Mouse (Mus musculus) intestine, embryonic 14.5 days (tissue): Measurements from ENCODE around the gene Catip. TPM values are rescaled to one million over a fixed set of nuclear protein-coding genes. Genes with fewer than 3 reads are reported as not detected.

ENCODE experiments used
- ATAC-seq: fragments of 200-750 bp; cut with Nextera tagmentation; replicated peaks from 2 replicates; pipeline ENCODE4 v1.8.0; 2017; ENCODE audit warnings: low read depth, moderate number of reproducible peaks, moderate TSS enrichment, moderate library complexity; ENCODE audit not compliant: low FRiP score, low TSS enrichment
- DNase-seq: peaks from one replicate; pipeline ENCODE4 v3.0.0-alpha.2; 2018; ENCODE audit warnings: low spot score
- H3K27ac ChIP-seq: fragments of 300-500 bp; sonication (generic); 2 replicates; pipeline ENCODE4 v1.5.1; 2014; ENCODE audit warnings: low read depth, mild to moderate bottlenecking, control low read depth
- H3K27me3 ChIP-seq: fragments of 300-500 bp; sonication (generic); replicated peaks from 2 replicates; pipeline ENCODE4 v1.6.1; 2014; ENCODE audit warnings: low read length, control low read depth; ENCODE audit not compliant: control insufficient read depth, insufficient read depth
- H3K36me3 ChIP-seq: fragments of 300-500 bp; sonication (generic); 2 replicates; pipeline ENCODE4 v1.6.1; 2014; ENCODE audit warnings: low read length, control low read depth; ENCODE audit not compliant: control insufficient read depth, insufficient read depth
- H3K4me1 ChIP-seq: fragments of 300-500 bp; sonication (generic); replicated peaks from 2 replicates; pipeline ENCODE4 v1.6.1; 2014; ENCODE audit warnings: low read length, control low read depth, mixed read lengths; ENCODE audit not compliant: control insufficient read depth, insufficient read depth
- H3K4me2 ChIP-seq: fragments of 300-500 bp; sonication (generic); 2 replicates; pipeline ENCODE4 v1.6.1; 2014; ENCODE audit warnings: low read length
- H3K4me3 ChIP-seq: fragments of 300-500 bp; sonication (generic); 2 replicates; pipeline ENCODE4 v1.5.1; 2014; ENCODE audit warnings: low read depth, low read length, control low read depth, mixed read lengths
- H3K9ac ChIP-seq: fragments of 300-500 bp; sonication (generic); 2 replicates; pipeline ENCODE4 v1.6.1; 2014; ENCODE audit warnings: mild to moderate bottlenecking, low read length
- H3K9me3 ChIP-seq: fragments of 300-500 bp; sonication (generic); 2 replicates; pipeline ENCODE4 v1.6.1; 2016; ENCODE audit warnings: low read length, control low read depth; ENCODE audit not compliant: control insufficient read depth
- WGBS: fragments of 180-500 bp; shearing (Covaris S2); extraction: QIAGEN DNeasy Blood & Tissue Kit; methylation state at CpG from one replicate; pipeline ENCODE4 v1.1.7; 2014; 5-methylcytosine and 5-hydroxymethylcytosine counted together
- polyA plus RNA-seq: library from polyadenylated mRNA; unstranded; fragments of >200 nt; fragmentation: Nextera tagmentation; extraction: Ambion mirVana; gene quantifications from 2 replicates; pipeline ENCODE4 v1.2.1, GENCODE M21; 2014

The Catip gene
- polyA plus RNA-seq, 1 experiment from 2014 or later = 0.60 TPM

- ATAC-seq (no peak), DNase-seq (no peak)
- Histone ChIP-seq H3K4me2 (no peak overlapping the region), H3K27me3 (no peaks in the 10 kb centered on the region), H3K36me3 (no peaks in the 10 kb centered on the region), H3K9ac (no peak overlapping the region), H3K27ac (no peak overlapping the region), H3K9me3 (no peaks in the 10 kb centered on the region), H3K4me3 (no peak overlapping the region), H3K4me1 (peaks cover 11% of the 10 kb centered on the region; the same call in 1 of the 2 replicates)
- WGBS = 46% methylated on average over 4 of the region's 4 CpGs
These were observed 8.1 kb downstream of the Catip start for GRCm38 (mm10) chr1:74370040-74370439.

DNA sequence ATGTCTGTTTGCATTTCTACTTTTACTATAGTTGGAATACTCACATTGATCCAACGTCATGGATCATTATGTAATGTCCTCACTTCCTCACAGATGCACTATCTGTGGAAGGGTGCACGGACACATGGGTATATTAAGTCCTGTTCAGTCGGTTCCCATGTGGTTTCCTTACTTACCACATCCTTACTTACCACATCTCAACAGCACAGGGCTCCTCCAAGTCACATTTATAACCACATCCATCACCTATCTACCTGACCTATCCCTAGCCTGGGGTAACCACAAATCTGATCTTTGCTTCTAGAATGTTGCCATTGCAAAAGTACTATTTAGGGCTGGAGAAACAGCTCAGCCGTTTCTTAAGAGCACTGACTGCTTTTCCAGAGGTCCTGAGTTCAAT, 11.5 kb downstream of the Catip start:
- Histone ChIP-seq H3K4me2 (no peak overlapping the region), H3K4me1 (peaks cover 2% of the 10 kb centered on the region; the same call in 1 of the 2 replicates), H3K9ac (no peak overlapping the region), H3K27ac (no peak overlapping the region), H3K27me3 (no peaks in the 10 kb centered on the region), H3K4me3 (no peak overlapping the region), H3K9me3 (no peaks in the 10 kb centered on the region), H3K36me3 (no peaks in the 10 kb centered on the region)
- ATAC-seq (no peak), DNase-seq (no peak)
- 83% methylated on average over 4 of the region's 4 CpGs for WGBS

DNA sequence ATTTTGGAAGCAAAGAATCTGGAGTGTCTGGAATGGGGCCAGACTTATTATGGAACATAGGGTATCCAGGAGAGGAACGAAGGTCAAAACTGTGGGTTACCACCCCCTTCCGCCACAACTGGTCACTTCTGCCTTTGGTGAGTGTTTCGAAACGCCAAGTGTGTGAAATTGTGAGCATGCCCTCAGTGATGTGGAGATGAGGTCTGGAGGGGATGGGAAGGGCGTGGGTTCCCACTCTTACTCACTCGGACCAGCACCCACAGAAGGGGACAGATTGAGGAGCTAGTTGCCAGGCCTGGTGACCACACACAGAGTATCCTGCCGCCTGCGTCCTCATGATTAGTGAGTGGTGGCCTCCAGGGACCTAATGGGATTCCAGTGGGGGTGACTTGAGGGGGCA, 13.1 kb downstream of the Catip start, which contains the start of gene Slc11a1:
Gene Slc11a1 (plus strand): TSS at position 216 of the 400 bp plus-strand sequence.
- Histone ChIP-seq H3K27ac (no peak within 1 kb of the TSS), H3K4me3 (no peak within 1 kb of the TSS), H3K4me1 (no peaks in the 10 kb centered on the region), H3K36me3 (no peaks in the 10 kb centered on the region), H3K4me2 (no peak within 1 kb of the TSS), H3K27me3 (no peaks in the 10 kb centered on the region), H3K9me3 (no peaks in the 10 kb centered on the region), H3K9ac (no peak within 1 kb of the TSS)
- 65% methylated on average over 8 of the region's 8 CpGs for WGBS
- no peak for DNase-seq
- ATAC-seq = no peak

DNA sequence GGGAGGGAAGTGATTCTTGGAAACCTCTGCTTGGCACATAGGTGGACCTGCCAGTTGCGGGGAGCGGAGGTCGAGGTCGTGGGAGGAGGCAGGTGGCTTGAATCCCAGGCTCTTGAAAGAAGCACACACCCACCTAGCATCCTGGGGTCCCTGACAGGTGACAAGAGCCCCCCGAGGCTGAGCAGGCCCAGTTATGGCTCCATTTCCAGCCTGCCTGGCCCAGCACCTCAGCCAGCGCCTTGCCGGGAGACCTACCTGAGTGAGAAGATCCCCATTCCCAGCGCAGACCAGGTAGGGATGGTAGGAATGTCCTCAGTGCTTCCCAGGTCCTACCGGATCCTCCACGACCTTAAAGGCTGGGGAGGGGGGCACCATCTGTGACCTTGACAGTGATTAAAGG, 13.7 kb downstream of the Catip start:
- no peak for DNase-seq
- H3K4me2 ChIP-seq = no peak overlapping the region
- no peaks in the 10 kb centered on the region for H3K27me3 ChIP-seq
- no peak overlapping the region for H3K9ac ChIP-seq
- ATAC-seq = no peak
- H3K4me3 ChIP-seq = no peak overlapping the region
- H3K27ac ChIP-seq = no peak overlapping the region
- no peaks in the 10 kb centered on the region for H3K9me3 ChIP-seq
- WGBS = 71% methylated on average over 10 of the region's 10 CpGs
- H3K4me1 ChIP-seq = no peaks in the 10 kb centered on the region
- no peaks in the 10 kb centered on the region for H3K36me3 ChIP-seq

GRCm38 (mm10) chr1:74376396-74376795, 14.5 kb downstream of the Catip start:
- no peaks in the 10 kb centered on the region for H3K4me1 ChIP-seq
- H3K9ac ChIP-seq = no peak overlapping the region
- H3K4me2 ChIP-seq = no peak overlapping the region
- H3K9me3 ChIP-seq = no peaks in the 10 kb centered on the region
- H3K27me3 ChIP-seq = no peaks in the 10 kb centered on the region
- ATAC-seq = no peak
- no peak overlapping the region for H3K27ac ChIP-seq
- no peaks in the 10 kb centered on the region for H3K36me3 ChIP-seq
- no peak overlapping the region for H3K4me3 ChIP-seq
- no peak for DNase-seq
- 82% methylated on average over 4 of the region's 4 CpGs for WGBS

GRCm38 (mm10) chr1:74379058-74379504, 17.2 kb downstream of the Catip start:
- no peaks in the 10 kb centered on the region for H3K4me1 ChIP-seq
- no peak overlapping the region for H3K27ac ChIP-seq
- no peaks in the 10 kb centered on the region for H3K27me3 ChIP-seq
- no peak overlapping the region for H3K9ac ChIP-seq
- no peaks in the 10 kb centered on the region for H3K9me3 ChIP-seq
- H3K36me3 ChIP-seq = no peaks in the 10 kb centered on the region
- no peak overlapping the region for H3K4me3 ChIP-seq
- DNase-seq (no peak), ATAC-seq (no peak)
- no peak overlapping the region for H3K4me2 ChIP-seq
- 83% methylated on average over 7 of the region's 7 CpGs for WGBS

DNA sequence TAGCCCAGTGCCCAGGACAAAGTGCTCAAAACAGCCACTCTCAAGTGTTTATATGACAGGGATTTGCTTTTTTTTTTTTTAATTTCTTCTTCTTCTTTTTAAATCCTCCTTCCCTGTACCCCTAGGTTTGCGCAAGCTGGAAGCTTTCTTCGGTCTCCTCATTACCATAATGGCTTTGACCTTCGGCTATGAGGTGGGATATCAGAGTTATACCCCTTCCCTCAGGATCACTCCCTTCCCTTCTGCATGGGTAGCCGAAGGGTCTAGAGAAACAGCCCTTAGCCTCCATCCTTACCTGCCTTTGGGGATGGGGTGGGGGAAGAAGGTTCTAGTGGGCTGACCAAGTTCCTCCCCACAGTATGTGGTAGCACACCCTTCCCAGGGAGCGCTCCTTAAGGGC, 18.6 kb downstream of the Catip start:
- 86% methylated on average over 5 of the region's 5 CpGs for WGBS
- Histone ChIP-seq H3K36me3 (no peaks in the 10 kb centered on the region), H3K27ac (no peak overlapping the region), H3K27me3 (no peaks in the 10 kb centered on the region), H3K4me1 (no peaks in the 10 kb centered on the region), H3K9ac (no peak overlapping the region), H3K9me3 (no peaks in the 10 kb centered on the region), H3K4me3 (no peak overlapping the region), H3K4me2 (no peak overlapping the region)
- ATAC-seq (no peak), DNase-seq (no peak)

DNA sequence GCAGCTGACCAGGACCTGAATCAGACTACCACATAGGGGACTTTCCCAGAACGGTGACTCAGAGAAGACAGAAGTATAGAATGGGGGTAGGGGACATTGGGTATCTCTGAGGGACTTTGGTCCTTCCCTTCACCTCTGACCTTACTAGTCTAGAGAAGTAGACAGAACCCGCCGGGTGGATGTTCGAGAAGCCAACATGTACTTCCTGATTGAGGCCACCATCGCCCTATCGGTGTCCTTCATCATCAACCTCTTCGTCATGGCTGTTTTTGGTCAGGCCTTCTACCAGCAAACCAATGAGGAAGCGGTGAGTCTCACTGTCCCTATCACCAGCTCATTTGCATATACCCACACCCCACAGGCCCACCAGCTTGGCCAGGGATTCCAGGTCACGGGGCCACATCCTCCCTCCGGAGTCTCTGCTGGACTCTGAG, 19.7 kb downstream of the Catip start:
- H3K4me1 ChIP-seq = no peaks in the 10 kb centered on the region
- H3K27ac ChIP-seq = no peak overlapping the region
- DNase-seq (no peak), ATAC-seq (no peak)
- H3K9me3 ChIP-seq = no peaks in the 10 kb centered on the region
- no peak overlapping the region for H3K4me3 ChIP-seq
- 92% methylated on average over 10 of the region's 10 CpGs for WGBS
- H3K4me2 ChIP-seq = no peak overlapping the region
- H3K27me3 ChIP-seq = no peaks in the 10 kb centered on the region
- H3K36me3 ChIP-seq = no peaks in the 10 kb centered on the region
- no peak overlapping the region for H3K9ac ChIP-seq

DNA sequence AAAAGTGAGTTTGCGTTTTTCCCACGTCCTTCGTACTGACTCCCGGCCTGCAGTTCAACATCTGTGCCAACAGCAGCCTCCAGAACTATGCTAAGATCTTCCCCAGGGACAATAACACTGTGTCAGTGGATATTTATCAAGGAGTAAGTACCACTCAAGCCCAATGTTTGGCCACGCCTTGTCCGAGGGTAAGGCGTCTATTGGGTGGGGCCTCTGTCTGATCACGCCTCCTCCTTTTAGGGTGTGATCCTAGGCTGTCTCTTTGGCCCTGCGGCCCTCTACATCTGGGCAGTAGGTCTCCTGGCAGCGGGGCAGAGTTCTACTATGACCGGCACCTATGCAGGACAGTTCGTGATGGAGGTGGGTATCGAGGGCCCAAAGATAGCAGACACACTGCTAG, 21.5 kb downstream of the Catip start:
- H3K4me2 ChIP-seq = no peak overlapping the region
- WGBS = 78% methylated on average over 13 of the region's 13 CpGs
- H3K27me3 ChIP-seq = no peaks in the 10 kb centered on the region
- no peaks in the 10 kb centered on the region for H3K9me3 ChIP-seq
- H3K4me1 ChIP-seq = 0 out of 2 replicates have a peak, but pooled peaks cover 3% of the 10 kb centered on the region
- no peak for ATAC-seq
- DNase-seq = no peak
- H3K4me3 ChIP-seq = no peak overlapping the region
- H3K36me3 ChIP-seq = no peaks in the 10 kb centered on the region
- no peak overlapping the region for H3K27ac ChIP-seq
- no peak overlapping the region for H3K9ac ChIP-seq
